Mouse (Mus musculus) bone marrow, adult 2 months (tissue): ENCODE results near the gene Ddx51. TPM values are rescaled to one million over a fixed set of nuclear protein-coding genes. Genes with fewer than 3 reads are reported as not detected.

Source experiments
- H3K27ac ChIP-seq: fragments of 200-500 bp; 2 replicates; pipeline ENCODE4 v1.5.1; 2012; ENCODE audit warnings: low read depth, mild to moderate bottlenecking, control low read depth, inconsistent platforms, low read length; ENCODE audit not compliant: control insufficient read depth, poor library complexity, insufficient read depth
- H3K4me1 ChIP-seq: fragments of 200-500 bp; 2 replicates; pipeline ENCODE4 v1.6.1; 2011; ENCODE audit warnings: low read length; ENCODE audit not compliant: control insufficient read depth, insufficient read depth
- H3K4me3 ChIP-seq: fragments of 200-500 bp; replicated peaks from 2 replicates; pipeline ENCODE3; 2011; ENCODE audit warnings: mild to moderate bottlenecking, low read depth, low read length, control low read depth; ENCODE audit not compliant: control insufficient read depth
- CTCF ChIP-seq: fragments of 200-500 bp; IDR thresholded peaks from 2 replicates; pipeline ENCODE4 v1.5.1; 2011; ENCODE audit warnings: low read length, control low read depth; ENCODE audit not compliant: control insufficient read depth, insufficient read depth
- POLR2A ChIP-seq: fragments of 200-500 bp; IDR thresholded peaks from 2 replicates; pipeline ENCODE4 v1.6.1; 2011; ENCODE audit warnings: low read depth, mild to moderate bottlenecking, control low read depth, low read length, borderline replicate concordance; ENCODE audit not compliant: control insufficient read depth
- WGBS: fragments of 180-500 bp; shearing (Covaris S2); methylation state at CpG from one replicate; pipeline ENCODE4 v1.1.7; 2018; 5-methylcytosine and 5-hydroxymethylcytosine counted together
- polyA plus RNA-seq: library from polyadenylated mRNA; stranded (reverse); fragments of >200 nt; gene quantifications from 2 replicates; pipeline ENCODE4 v1.2.4, GENCODE M21; 2011; ENCODE audit warnings: low replicate concordance; ENCODE audit not compliant: missing spikeins, insufficient read depth, insufficient read length

Ddx51 gene
- polyA plus RNA-seq, 1 experiment = 24.2 TPM

DNA sequence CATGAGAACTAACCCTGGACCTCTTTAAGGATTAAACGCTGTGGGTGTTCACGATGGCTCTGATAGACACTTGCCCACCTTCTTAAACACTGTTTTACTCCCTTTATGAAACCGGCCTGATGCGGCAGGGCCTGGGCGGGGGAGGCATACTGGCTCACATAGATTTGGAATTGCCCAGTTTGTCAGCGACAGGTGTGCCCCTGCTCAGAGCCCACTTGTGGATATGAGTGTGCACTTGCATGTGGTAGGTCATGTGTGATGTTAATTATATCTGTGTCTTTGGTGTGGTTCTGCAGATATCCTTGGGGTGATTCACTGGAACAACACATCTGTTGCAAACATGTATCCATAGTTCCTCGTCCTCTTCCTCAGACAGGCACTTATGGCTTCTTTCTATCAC, 42.8 kb upstream of the Ddx51 start:
- no peak overlapping the region for H3K4me3 ChIP-seq
- TF ChIP-seq POLR2A (no peak), CTCF (no peak)
- no peak overlapping the region for H3K27ac ChIP-seq
- peaks cover 1% of the 10 kb centered on the region; the same call in 1 of the 2 replicates for H3K4me1 ChIP-seq
- 85% methylated on average over 7 of the region's 7 CpGs for WGBS

DNA sequence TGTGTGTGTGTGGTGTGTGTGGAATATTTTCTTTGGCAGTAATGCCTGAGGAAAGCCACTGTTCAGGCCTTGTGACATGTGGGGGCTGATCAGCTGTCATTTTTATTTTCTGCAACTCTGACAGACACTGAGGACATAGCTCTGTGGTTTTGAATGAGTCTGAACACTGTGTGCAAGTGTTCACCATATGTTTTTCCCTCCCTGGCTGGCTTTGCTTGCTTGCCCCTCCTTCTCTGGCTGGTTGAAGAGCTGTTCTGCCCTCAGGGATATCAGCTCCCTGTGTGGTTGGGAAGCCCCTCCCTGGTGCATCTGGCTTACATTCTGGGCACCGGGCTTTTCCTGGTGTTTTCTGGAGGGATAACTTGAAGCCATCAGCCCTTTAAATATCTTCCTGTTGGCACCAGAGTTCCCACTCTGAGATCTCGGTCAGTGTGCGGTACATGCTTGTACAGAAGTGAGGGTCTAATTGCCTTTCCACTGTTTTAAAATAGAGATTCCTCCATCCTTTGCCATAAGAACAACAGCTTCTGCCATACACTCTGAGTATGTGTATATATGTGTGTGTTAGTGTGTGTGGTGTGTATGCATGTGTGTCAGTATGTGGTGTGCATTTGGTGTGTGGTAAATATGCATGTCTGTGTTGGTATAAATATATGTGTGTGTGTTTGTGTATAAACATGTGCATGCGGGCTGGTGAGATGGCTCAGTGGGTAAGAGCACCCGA, 41.7 kb upstream of the Ddx51 start:
- TF ChIP-seq POLR2A = no peak
- no peak for TF ChIP-seq CTCF
- 77% methylated on average over 5 of the region's 5 CpGs for WGBS
- Histone ChIP-seq H3K27ac (no peak overlapping the region), H3K4me1 (peaks cover under 1% of the 10 kb centered on the region; the same call in 1 of the 2 replicates), H3K4me3 (no peak overlapping the region)

DNA sequence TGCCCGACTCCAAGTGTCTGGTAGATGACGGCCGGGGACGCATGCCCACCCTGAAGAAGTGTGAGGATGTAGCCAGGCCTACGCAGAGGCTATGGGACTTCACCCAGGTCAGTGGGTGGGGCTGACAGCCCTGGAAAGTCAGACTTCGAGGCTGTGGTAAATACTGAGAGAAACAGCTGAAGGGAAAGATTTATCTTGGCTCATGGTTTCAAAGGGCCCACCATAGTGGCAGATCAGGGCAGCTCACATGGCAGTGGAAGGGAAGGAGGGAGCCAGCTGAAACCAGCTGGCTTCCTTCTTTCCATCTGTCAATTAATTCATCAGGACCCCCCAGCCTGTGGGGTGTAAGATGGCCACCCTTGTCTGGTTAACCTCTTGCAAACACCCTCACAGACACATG, 34.0 kb upstream of the Ddx51 start:
- WGBS = 85% methylated on average over 6 of the region's 6 CpGs
- TF ChIP-seq POLR2A (no peak), CTCF (no peak)
- Histone ChIP-seq H3K4me3 (no peak overlapping the region), H3K27ac (no peak overlapping the region), H3K4me1 (no peaks in the 10 kb centered on the region)

DNA sequence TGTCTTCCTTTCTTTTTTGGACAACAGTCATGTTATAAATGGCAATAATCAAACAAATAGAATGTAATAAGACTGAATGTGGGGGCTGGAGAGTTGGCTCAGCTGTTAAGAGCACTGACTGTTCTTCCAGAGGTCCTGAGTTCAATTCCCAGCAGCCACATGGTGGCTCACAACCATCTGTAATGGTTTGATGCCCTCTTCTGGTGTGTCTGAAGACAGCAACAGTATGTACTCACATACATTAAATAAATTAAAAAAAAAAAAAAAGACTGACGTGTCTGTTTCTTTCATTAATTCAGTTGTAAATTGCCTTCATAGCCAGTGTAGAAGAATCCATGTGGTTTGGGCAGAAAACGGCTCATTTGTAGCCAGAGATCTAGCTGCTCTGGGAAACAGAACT, 28.9 kb upstream of the Ddx51 start:
- no peak overlapping the region for H3K4me3 ChIP-seq
- no peaks in the 10 kb centered on the region for H3K4me1 ChIP-seq
- no peak overlapping the region for H3K27ac ChIP-seq
- no peak for TF ChIP-seq CTCF
- TF ChIP-seq POLR2A = no peak
- 66% methylated on average over 2 of the region's 2 CpGs for WGBS

DNA sequence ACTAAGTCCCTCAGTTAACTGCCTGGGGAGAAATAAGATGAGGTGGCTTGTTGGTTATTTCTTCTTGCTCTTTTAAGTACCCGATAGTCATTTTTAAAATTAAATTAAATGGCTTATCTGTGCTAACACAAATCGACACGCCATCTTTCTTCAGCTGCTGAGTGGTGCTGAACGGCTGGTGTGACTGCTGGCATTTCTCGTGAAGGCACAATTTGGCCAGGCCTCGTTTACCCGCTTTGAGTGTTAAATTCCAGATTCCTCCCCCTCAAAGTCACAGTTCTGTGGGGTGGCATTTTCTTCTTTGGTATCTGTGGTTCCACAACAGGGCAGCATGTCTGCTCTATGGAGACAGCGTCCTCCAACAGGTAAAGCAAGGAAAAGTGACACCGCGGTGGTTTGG, 25.9 kb upstream of the Ddx51 start:
- Histone ChIP-seq H3K27ac (no peak overlapping the region), H3K4me1 (no peaks in the 10 kb centered on the region; the same call in 1 of the 2 replicates), H3K4me3 (no peak overlapping the region)
- 86% methylated on average over 10 of the region's 10 CpGs for WGBS
- TF ChIP-seq CTCF (no peak), POLR2A (no peak)

DNA sequence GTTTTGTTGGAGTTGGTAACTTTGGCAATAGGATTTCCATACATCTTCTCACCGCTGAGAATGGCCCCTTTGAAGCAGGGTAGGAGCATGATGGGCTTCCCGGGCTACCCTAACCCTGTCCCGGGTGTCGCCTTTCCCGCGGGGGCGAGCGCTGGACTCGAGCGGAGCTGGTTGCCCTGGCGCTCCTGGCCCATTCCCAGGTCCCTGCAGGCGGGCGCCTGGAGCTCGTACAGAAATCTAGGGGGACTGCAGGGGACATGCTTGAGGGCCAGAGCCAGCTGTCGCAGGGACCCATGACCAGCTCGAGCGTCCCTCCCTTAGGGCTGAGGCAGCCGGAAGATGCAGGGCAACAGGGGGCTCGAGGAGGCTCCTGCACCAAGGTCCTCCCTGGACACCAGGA, 25.1 kb upstream of the Ddx51 start:
- no peak for TF ChIP-seq POLR2A
- no peak for TF ChIP-seq CTCF
- Histone ChIP-seq H3K4me3 (no peak overlapping the region), H3K27ac (no peak overlapping the region), H3K4me1 (no peaks in the 10 kb centered on the region; the same call in 1 of the 2 replicates)
- WGBS = 38% methylated on average over 19 of the region's 19 CpGs

DNA sequence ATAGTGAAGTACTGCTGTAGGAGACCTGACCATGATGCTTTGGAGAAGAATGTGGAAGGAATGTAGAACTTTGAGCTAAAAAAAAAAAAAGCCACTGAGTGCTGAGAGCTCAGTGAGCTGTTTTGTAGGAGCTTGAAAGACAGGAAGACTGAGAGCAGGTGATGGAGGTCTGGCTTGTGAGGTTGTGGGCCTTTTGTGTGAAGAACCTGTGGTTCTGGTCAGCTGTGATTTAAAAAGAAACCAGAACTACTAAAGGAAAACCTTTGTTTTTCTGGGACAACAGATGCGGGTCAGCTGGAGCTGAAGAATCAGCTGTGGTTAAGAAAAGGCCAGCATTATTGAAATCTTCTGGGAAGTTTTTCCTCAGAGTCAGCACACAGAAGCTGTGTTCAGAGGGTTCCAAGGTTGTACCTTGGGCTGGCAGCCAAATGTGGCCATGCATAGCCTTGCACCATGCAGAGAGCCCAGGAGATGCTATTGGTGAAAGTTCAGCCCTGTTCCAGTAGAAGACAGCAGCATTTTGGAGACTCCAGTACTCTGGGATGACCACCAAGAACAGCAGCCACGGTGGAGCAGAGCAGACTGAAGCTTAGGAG, 23.6 kb upstream of the Ddx51 start:
- Histone ChIP-seq H3K27ac (no peak overlapping the region), H3K4me3 (no peak overlapping the region), H3K4me1 (no peaks in the 10 kb centered on the region; the same call in 1 of the 2 replicates)
- TF ChIP-seq CTCF (no peak), POLR2A (no peak)
- 70% methylated on average over 2 of the region's 2 CpGs for WGBS

DNA sequence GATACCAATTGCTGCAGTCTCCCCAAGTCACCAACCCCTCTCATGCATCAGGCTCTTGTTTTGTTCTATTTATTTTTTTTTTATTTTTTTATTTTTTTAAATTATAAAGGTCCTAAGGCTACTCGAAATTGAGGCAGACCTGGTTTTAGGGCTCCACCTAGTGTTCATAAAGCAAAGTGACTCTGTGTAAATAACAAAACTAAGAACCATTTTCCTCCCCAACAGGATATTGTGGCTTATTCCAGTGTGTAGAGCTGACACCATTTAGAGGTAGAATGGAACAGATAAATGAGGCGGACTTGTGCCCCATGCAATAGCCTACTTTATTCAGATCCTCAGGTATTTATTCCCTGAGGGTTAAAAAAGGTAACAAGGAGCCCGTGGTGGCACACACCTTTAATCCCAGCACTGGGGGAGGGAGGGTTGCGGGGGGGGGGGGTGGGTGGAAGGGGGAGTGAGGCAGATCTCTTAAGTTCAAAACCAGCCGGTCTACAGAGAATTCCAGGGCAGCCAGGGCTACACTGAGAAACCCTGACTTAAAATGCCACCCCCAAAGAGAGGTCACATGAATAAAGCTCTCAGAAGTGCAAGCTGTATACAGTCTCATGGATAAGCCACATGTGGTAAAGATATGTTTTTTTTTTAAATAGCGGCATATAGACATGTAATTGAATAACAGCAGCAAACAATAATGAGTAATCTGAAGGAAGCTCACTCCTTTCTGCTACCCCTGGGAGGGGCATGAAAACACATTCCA, 17.1 kb upstream of the Ddx51 start:
- H3K4me1 ChIP-seq = no peaks in the 10 kb centered on the region
- WGBS = 34% methylated on average over 6 of the region's 6 CpGs
- TF ChIP-seq POLR2A = no peak
- no peak for TF ChIP-seq CTCF
- no peak overlapping the region for H3K4me3 ChIP-seq
- no peak overlapping the region for H3K27ac ChIP-seq
